Mouse (Mus musculus) megakaryocyte, embryonic 14.5 days (primary cell): Measurements from ENCODE around the gene Gbp4.
"Not testable (repeated sequence)": the region's sequence is repeated elsewhere in the genome, so short reads cannot be mapped to it uniquely, and the experiment has no call there.

ENCODE experiments used
- FLI1 ChIP-seq: IDR thresholded peaks from 2 replicates; pipeline ENCODE4 v1.6.1; 2012; ENCODE audit warnings: low read length, inconsistent platforms, mixed read lengths
- GATA1 ChIP-seq: IDR thresholded peaks from 3 replicates; pipeline ENCODE4 v1.6.1; 2012; ENCODE audit warnings: mixed read lengths, low read length, inconsistent platforms, borderline replicate concordance

DNA sequence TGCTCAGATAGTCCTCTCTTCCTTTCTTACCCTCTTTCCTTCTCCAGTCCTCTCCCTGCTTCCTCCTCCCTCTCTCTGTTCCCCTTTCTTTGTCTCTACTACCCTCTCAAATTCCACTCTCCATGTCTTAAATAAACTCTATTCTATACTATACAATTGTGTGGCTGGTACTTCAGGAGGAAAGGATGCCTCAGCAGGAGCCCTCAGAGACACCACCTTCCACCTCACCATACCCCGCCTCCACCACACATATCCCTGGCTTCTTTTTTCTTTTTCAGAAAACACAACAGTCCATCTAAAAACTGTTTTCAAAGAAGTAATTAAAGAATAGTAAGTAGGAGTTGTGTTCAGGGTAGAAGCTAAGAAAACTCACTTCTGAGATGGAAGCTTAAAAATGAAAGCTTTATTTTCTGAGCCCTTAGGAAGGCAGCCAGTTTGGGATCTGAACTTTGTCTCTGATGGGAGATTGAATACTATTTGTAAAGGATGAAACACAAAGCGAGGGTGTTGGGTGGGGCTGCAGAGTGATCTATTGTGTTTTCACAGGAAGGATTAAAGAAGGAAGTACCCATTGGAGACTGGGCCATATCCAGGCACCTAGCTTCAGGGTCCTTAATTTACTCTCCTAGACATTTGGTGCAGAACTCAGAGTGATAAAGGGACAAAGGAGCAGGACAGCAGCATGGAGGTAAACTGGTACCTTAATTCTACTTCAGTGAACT, 864 bp upstream of the Gbp4 start:
- not testable (repeated sequence) for TF ChIP-seq GATA1, FLI1
